Mouse (Mus musculus): Measurements from ENCODE around the gene Gm28308.

DNA sequence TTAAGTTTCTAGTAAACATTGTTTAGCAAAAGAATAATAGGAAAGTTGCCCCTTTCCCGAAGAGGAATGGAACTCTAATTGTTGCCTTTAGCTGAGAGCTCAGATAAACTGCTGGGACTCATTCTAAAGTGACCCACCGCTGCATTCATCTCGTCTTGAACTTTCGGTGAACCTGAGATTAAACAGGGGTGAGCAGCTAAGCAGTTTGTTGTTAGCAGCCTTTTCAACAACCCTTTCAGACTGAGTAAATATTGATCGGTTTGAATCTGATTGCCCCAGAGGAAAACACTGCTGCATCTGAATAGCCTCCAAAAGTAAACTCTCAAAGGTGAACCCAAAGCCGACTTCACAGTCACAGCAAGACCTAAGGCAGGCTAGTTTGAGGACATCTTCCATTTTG, 59.9 kb downstream of the Gm28308 start:
- no peak for TF ChIP-seq CTCF (IDR thresholded peaks at IDR 0.05; ENCODE audit: borderline replicate concordance, insufficient read depth, low read depth, low read length)
- TF ChIP-seq POLR2A (IDR thresholded peaks at IDR 0.05; ENCODE audit: borderline replicate concordance, insufficient read depth, low read length), result no peak

All from cerebellum, adult 2 months (tissue).